Mouse (Mus musculus): ENCODE measurements at regions not wholly inside any gene's neighbourhood (a gene's known extent, or its start where the extent isn't known, plus 50 kb on each side); places are given as distances from the start of the nearest gene placed in this dataset.

GRCm38 (mm10) chr8:28366470-28366869 is 919.0 kb downstream of the Poteg start:
- TF ChIP-seq POLR2A (IDR thresholded peaks at IDR 0.05; ENCODE audit: extremely low read depth, insufficient read depth, low read length) (no peak), CTCF (IDR thresholded peaks at IDR 0.05; ENCODE audit: extremely low read depth, insufficient read depth, low read length) (no peak)

Measured in cortical plate, adult 2 months (tissue).